Mouse (Mus musculus) gastrocnemius, adult 2 months (tissue): Measurements from ENCODE around the gene Ptprb. TPM values are rescaled to one million over a fixed set of nuclear protein-coding genes. Genes with fewer than 3 reads are reported as not detected.

Source experiments
- DNase-seq: peaks from one replicate; pipeline ENCODE4 v3.0.0; 2022
- H3K27ac ChIP-seq: fragments of 200-600 bp; 2 replicates; pipeline ENCODE4 v1.8.1; 2022; ENCODE audit warnings: mild to moderate bottlenecking
- H3K4me3 ChIP-seq: fragments of 200-600 bp; 2 replicates; pipeline ENCODE4 v1.8.1; 2022; ENCODE audit warnings: mild to moderate bottlenecking, moderate library complexity
- CTCF ChIP-seq: fragments of 200-600 bp; IDR thresholded peaks from 2 replicates; pipeline ENCODE4 v1.8.1; 2022; ENCODE audit warnings: antibody characterized with exemption, mild to moderate bottlenecking, moderate library complexity
- intact Hi-C: fragments of 180-260 bp; cut with DNase I; formaldehyde crosslinking; loops from one replicate; pipeline ENCODE4 v1.15.1; 2025
- long read RNA-seq, 2 experiments: library from polyadenylated mRNA; stranded (forward); transcript quantifications; one replicate each; pipeline ENCODE4 v2.0.0; 2021
- total RNA-seq, 2 experiments: library from RNA; stranded (reverse); gene quantifications; 2 replicates each; pipeline ENCODE4 v1.2.3; 2021

Ptprb gene
- 10 to 100 TPM; 22.3 to 32.2 TPM for total RNA-seq
- long read RNA-seq, experiment 1, full-length matches to known transcripts: 9 of 24 reads
- long read RNA-seq, experiment 1, partial matches to known transcripts: 3 of 24 reads
- long read RNA-seq, experiment 1, other reads (novel, unspliced or antisense): 12 of 24 reads
- long read RNA-seq, experiment 2, full-length matches to known transcripts: 1 of 13 reads
- long read RNA-seq, experiment 2, partial matches to known transcripts: 3 of 13 reads
- long read RNA-seq, experiment 2, other reads (novel, unspliced or antisense): 9 of 13 reads

- intact Hi-C loops: no loop called here
- Histone ChIP-seq H3K27ac (peak within 1 kb of the TSS; percentile 49), H3K4me3 (peak within 1 kb of the TSS; percentile 43)
- TF ChIP-seq CTCF: no peak
- no peak for DNase-seq
Measured at GRCm38 (mm10) chr10:116275280-116275679, at the start of gene Ptprb. Gene Ptprb, plus strand, starts transcription at chr10:116275523.

- no peak for TF ChIP-seq CTCF
Measured at GRCm38 (mm10) chr10:116235299-116235698, 40.0 kb upstream of the Ptprb start.

GRCm38 (mm10) chr10:116242200-116242599, 33.1 kb upstream of the Ptprb start:
- intact Hi-C loops: no loop called here
- H3K4me3 ChIP-seq: no peak overlapping the region
- no peak for TF ChIP-seq CTCF
- DNase-seq: no peak
- H3K27ac ChIP-seq: peak overlapping the region; percentile 4; the same call in 1 of the 2 replicates

More at GRCm38 (mm10) chr10:116235299-116235698, 40.0 kb upstream of the Ptprb start:
- intact Hi-C loops: no loop called here
- Histone ChIP-seq H3K4me3 (no peak overlapping the region), H3K27ac (no peak overlapping the region)
- DNase-seq: no peak

GRCm38 (mm10) chr10:116243373-116243772, 31.9 kb upstream of the Ptprb start:
- no peak for DNase-seq
- TF ChIP-seq CTCF: no peak
- no peak overlapping the region for H3K4me3 ChIP-seq
- intact Hi-C loops: no loop called here
- no peak overlapping the region for H3K27ac ChIP-seq

- intact Hi-C loops: no loop called here
- no peak for TF ChIP-seq CTCF
- no peak overlapping the region for H3K27ac ChIP-seq
- H3K4me3 ChIP-seq: no peak overlapping the region
- no peak for DNase-seq
Measured at GRCm38 (mm10) chr10:116245632-116246031, 29.7 kb upstream of the Ptprb start.

GRCm38 (mm10) chr10:116252668-116253067, 22.7 kb upstream of the Ptprb start:
- DNase-seq: no peak
- peak overlapping the region; percentile 58 for H3K4me3 ChIP-seq
- no peak for TF ChIP-seq CTCF
- H3K27ac ChIP-seq: peak overlapping the region; percentile 80
- intact Hi-C loops: loop anchor here (5.0 kb wide), 1 partner anchor 50 kb away; no protein-coding TSS in a partner anchor

GRCm38 (mm10) chr10:116253972-116254371, 21.4 kb upstream of the Ptprb start:
- no peak for TF ChIP-seq CTCF
- Histone ChIP-seq H3K4me3 (peak overlapping the region; percentile 58), H3K27ac (peak overlapping the region; percentile 80)
- intact Hi-C loops: loop anchor here (5.0 kb wide), 1 partner anchor 48 kb away; no protein-coding TSS in a partner anchor
- DNase-seq: no peak

GRCm38 (mm10) chr10:116259298-116259697, 16.0 kb upstream of the Ptprb start:
- TF ChIP-seq CTCF: no peak
- intact Hi-C loops: no loop called here
- Histone ChIP-seq H3K27ac (no peak overlapping the region), H3K4me3 (no peak overlapping the region)
- DNase-seq: no peak

- H3K27ac ChIP-seq: peak overlapping the region; percentile 69
- H3K4me3 ChIP-seq: peak overlapping the region; percentile 34; the same call in 1 of the 2 replicates
- DNase-seq: peak; percentile 34
- intact Hi-C loops: loop anchor here (5.0 kb wide), 1 partner anchor 54 kb away; no protein-coding TSS in a partner anchor
- no peak for TF ChIP-seq CTCF
Measured at GRCm38 (mm10) chr10:116260658-116261433, 14.5 kb upstream of the Ptprb start.

- no peak for DNase-seq
- TF ChIP-seq CTCF: no peak
- Histone ChIP-seq H3K4me3 (peak overlapping the region; percentile 34), H3K27ac (peak overlapping the region; percentile 69)
- intact Hi-C loops: loop anchor here (5.0 kb wide), 1 partner anchor 54 kb away; no protein-coding TSS in a partner anchor
Measured at GRCm38 (mm10) chr10:116261559-116261958, 13.8 kb upstream of the Ptprb start.

- no peak overlapping the region for H3K27ac ChIP-seq
- H3K4me3 ChIP-seq: no peak overlapping the region
- TF ChIP-seq CTCF: no peak
- no peak for DNase-seq
- intact Hi-C loops: loop anchor here (5.0 kb wide), 1 partner anchor 57 kb away; no protein-coding TSS in a partner anchor
Measured at GRCm38 (mm10) chr10:116264521-116264920, 10.8 kb upstream of the Ptprb start.

GRCm38 (mm10) chr10:116266561-116267433, 8.5 kb upstream of the Ptprb start:
- intact Hi-C loops: loop anchor here (5.0 kb wide), 1 partner anchor 36 kb away; no protein-coding TSS in a partner anchor
- peak overlapping the region; percentile 85 for H3K27ac ChIP-seq
- DNase-seq: peak; percentile 56
- peak overlapping the region; percentile 32; the same call in 1 of the 2 replicates for H3K4me3 ChIP-seq
- peak; percentile 8; the same call in 1 of the 2 replicates for TF ChIP-seq CTCF
